8 mouse cellular contexts compared by ENCODE assay signal in genomic region chr13:92425758-92426264, GRCm38 (mm10). TPM values are rescaled to one million over a fixed set of nuclear protein-coding genes. Genes with fewer than 3 reads are reported as not detected.
DNase-seq lines count a peak whose midpoint lies in the region; ATAC-seq lines count a peak whose summit lies in the region.

Gene Ankrd34b (plus strand): TSS chr13:92425896.

- H3K4me3 ChIP-seq in stomach, embryonic 14.5 days (ENCODE audit: low read depth, low read length), result peak within 1 kb of the TSS; percentile 49

- peaks cover 19% of the 10 kb centered on the region; the same call in 1 of the 2 replicates for H3K27me3 ChIP-seq in stomach, embryonic 14.5 days (ENCODE audit: control insufficient read depth, insufficient read depth, low read length)

- under 1% methylated on average over 53 of the region's 54 CpGs for WGBS in stomach, embryonic 14.5 days

- intact Hi-C loops in left cerebral cortex, postnatal 4 days (cut with DNase I), result no loop called here

- H3K27ac ChIP-seq in stomach, embryonic 14.5 days (ENCODE audit: low read length), result no peak within 1 kb of the TSS

- H3K9ac ChIP-seq in stomach, embryonic 14.5 days (replicated peaks; ENCODE audit: low read depth, low read length), result no peak within 1 kb of the TSS

- ATAC-seq in megakaryocyte-erythroid progenitor cell, adult 5-6 weeks (replicated peaks; ENCODE audit: low FRiP score, low TSS enrichment, poor library complexity, severe bottlenecking), result peak; percentile 47; the same call in 1 of the 2 replicates
- peak; percentile 63 for ATAC-seq in stomach, embryonic 14.5 days (ENCODE audit: insufficient number of reproducible peaks, insufficient read depth, low FRiP score, low read depth)

- H3K4me2 ChIP-seq in stomach, embryonic 14.5 days (replicated peaks; ENCODE audit: low read depth, low read length), result peak within 1 kb of the TSS; percentile 100

- 0 out of 2 replicates have a peak, but pooled peaks cover 11% of the 10 kb centered on the region for H3K4me1 ChIP-seq in stomach, embryonic 14.5 days (ENCODE audit: control insufficient read depth, insufficient read depth, low read length)

- H3K36me3 ChIP-seq in stomach, embryonic 14.5 days (ENCODE audit: control insufficient read depth, insufficient read depth, low read length), result no peaks in the 10 kb centered on the region

- no peaks in the 10 kb centered on the region for H3K9me3 ChIP-seq in stomach, embryonic 14.5 days (ENCODE audit: control insufficient read depth, low read depth, low read length)

- peak; percentile 13 for DNase-seq in gastrocnemius, postnatal 10 days
- no peak for DNase-seq in gastrocnemius, adult 18-20 months (ENCODE audit: low spot score)
- DNase-seq in cerebellum, adult 9-10 months, result peak; percentile 93
- DNase-seq in frontal cortex, adult 2 months (ENCODE audit: extremely low spot score in 1 of 2, low spot score in 1 of 2), result peak; percentile 41 to 63
- DNase-seq in kidney, adult 11 months, result peak; percentile 18
- peak; percentile 82 for DNase-seq in left cerebral cortex, postnatal 4 days

RNA-seq across cellular contexts. Expression of gene Ankrd34b, which starts in this region (rescaled TPM):
- under 1 TPM in 1 of 2 experiments, not detected in 1; 0.07 TPM for total RNA-seq in gastrocnemius, postnatal 10 days (2021)
- total RNA-seq in gastrocnemius, adult 18-20 months (2021), result not detected
- polyA plus RNA-seq in frontal cortex, adult 2 months (2012; rRNA removed), result 7.9 and 8.6 TPM in 2 replicates
- total RNA-seq in left cerebral cortex, postnatal 4 days (2021), result 1 to 10 TPM; 5.6 to 5.7 TPM
- not detected in 2 replicates for total RNA-seq in megakaryocyte-erythroid progenitor cell, adult 5-6 weeks (2014; fragmentation: Nextera tagmentation)
- not detected in 2 replicates for total RNA-seq in megakaryocyte-erythroid progenitor cell, adult 5-6 weeks (2017)
- 0.11 and 0.19 TPM in 2 replicates for polyA plus RNA-seq in stomach, embryonic 14.5 days (2014; fragmentation: Nextera tagmentation; extraction: Ambion mirVana)

Comparison
In these comparisons a context has a peak if more than half of its experiments do, and no peak if none do; other contexts are left out.
1. RNA of gene Ankrd34b (total RNA-seq): 5.6 to 5.7 TPM in left cerebral cortex, postnatal 4 days; 0.07 TPM in gastrocnemius, postnatal 10 days, not detected in gastrocnemius, adult 18-20 months and not detected in megakaryocyte-erythroid progenitor cell, adult 5-6 weeks; every median in the first group is over 4 times any median in the second.
2. Peak in DNase-seq in gastrocnemius, postnatal 10 days; RNA of the gene not detected or under 1 TPM.
3. Peak in ATAC-seq in megakaryocyte-erythroid progenitor cell, adult 5-6 weeks; RNA of the gene not detected or under 1 TPM.
4. Peak in ATAC-seq, H3K4me3 ChIP-seq and H3K4me2 ChIP-seq in stomach, embryonic 14.5 days; RNA of the gene not detected or under 1 TPM.